Mouse (Mus musculus): ENCODE results near the gene Hist1h2br.
"Not testable (repeated sequence)": the region's sequence is repeated elsewhere in the genome, so short reads cannot be mapped to it uniquely, and the experiment has no call there.

The Hist1h2br gene

DNA sequence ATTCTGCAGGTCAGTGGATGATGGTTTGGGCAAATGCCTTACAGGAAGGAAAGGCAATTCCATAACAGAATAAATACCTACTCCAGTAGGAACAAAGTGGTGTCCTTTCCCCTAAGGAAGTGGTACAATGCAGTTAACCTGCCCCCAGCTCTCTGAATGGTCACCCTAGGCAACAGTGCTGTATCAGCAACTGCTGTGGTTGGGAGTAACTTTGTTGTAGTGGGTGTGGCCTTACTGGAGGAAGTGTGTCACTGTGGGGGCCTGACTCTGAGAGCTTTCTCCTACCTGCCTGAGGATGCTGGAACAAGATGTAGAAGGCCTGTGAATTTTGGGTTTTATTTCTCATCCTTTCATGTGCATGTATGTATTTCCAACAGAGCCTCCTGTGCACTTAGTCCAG is 12.8 kb downstream of the Hist1h2br start:
- DNase-seq (ENCODE audit: low read depth, low spot score) = not testable (repeated sequence)

DNA sequence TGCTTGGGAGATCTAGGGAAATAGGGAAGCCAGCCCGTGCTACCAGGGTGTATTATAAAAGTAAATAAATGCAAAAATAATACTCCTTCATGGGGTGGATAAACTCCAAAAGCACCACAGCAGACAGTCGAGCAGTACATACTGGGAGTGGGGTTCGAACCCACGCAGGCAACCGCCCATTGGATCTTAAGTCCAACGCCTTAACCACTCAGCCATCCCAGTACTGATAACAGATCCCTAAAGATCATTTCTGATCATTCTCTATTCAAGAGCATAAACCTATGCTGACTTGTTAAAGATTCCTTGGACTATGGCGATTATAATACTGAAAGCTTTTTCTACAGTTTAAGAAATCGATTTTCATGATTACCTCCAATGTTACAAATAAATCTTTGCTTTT is 14.3 kb downstream of the Hist1h2br start:
- peak; percentile 64 for DNase-seq (ENCODE audit: low read depth, low spot score)

DNA sequence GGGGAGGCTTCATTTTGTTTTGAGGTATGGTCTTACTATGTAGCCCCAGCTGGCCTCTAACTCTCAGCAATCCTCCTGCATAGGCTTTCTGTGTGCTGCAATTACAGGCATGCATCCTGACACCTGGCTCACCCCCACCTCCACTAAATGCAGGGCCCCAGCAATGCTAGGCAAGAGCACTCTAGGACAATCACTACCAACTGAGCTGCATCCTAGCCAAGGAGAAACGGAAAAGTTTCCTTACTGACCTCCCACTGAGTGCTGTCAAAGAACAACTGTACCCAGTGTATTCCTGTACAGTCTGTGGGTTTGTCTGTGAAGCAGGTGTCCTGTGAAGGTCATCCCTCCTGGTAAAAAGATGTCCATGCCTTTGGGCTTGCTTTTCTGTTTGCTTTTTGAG is 17.2 kb downstream of the Hist1h2br start:
- peak; percentile 58 for DNase-seq (ENCODE audit: low read depth, low spot score)

DNA sequence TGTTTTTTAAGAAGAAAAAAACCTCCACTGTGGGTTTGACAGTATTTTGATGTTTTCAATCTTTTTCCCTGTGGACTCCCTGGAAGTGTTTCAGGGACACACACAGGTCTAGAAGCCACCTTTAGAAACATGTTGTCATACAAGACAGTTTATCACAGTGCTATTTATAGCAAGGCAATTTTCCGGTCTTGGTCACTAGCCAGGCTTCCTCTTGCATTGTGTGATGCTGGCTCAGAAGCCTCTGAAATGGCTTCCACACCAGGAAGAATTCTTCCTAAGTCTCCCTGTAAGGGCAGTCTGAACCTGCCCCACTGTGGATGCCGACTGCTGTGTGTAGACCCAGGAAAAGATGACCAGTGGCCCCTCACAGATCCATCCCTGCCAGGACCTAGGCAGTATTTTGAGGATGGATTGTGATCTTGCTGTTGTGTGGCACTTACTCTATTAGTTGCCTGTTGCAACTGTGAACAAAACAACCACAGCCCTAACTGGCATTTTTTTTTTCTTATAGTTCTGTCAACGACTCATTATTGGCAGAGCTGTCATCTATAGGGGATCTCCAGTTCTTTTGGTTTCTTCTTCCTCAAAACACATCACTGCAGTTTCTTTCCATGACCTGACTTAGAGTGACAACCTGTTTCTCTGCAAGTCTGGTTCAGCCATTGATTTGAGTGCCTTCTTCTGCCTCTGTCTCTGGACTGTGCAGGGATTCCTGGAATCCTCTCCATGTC is 18.8 kb downstream of the Hist1h2br start:
- no peak for DNase-seq (ENCODE audit: low read depth, low spot score)

DNA sequence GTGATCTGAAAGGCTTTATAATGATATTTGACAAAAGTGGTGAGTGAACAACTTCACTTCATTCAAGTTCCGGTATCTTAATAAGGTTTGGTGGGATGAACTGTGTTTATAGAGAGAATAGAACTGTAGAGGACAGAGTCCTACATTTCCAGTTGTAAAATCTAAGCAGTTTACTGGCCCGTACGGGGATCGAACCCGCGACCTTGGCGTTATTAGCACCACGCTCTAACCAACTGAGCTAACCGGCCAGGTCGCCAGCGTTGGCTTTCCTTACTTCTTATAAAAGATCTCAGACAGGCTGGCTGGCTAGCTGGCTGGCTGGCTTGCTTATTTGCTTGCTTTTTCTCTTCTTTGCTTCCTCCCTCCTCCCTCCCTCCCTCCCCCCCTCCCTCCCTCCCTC is 21.6 kb downstream of the Hist1h2br start:
- DNase-seq (ENCODE audit: low read depth, low spot score) = peak; percentile 85

DNA sequence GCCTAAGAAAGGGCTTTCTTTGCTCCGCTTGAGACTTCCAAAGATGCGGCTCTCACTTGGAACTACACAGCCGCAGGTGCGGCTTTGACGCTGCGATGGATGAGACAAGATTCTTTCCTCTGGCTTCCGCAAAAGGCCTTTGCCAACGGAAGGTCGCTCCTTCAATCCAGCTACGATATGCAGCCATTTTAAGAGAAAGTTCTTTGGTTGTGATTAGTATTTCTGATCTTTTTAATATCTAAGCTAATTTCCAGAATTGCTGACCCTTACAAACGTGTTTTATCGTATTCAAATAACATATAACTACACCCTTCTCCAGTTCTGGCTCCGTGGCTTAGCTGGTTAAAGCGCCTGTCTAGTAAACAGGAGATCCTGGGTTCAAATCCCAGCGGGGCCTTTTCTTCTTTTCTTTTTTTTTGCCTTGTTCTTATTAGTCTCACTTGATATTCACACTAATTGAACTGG is 22.2 kb downstream of the Hist1h2br start:
- DNase-seq (ENCODE audit: low read depth, low spot score) = peak; percentile 80

DNA sequence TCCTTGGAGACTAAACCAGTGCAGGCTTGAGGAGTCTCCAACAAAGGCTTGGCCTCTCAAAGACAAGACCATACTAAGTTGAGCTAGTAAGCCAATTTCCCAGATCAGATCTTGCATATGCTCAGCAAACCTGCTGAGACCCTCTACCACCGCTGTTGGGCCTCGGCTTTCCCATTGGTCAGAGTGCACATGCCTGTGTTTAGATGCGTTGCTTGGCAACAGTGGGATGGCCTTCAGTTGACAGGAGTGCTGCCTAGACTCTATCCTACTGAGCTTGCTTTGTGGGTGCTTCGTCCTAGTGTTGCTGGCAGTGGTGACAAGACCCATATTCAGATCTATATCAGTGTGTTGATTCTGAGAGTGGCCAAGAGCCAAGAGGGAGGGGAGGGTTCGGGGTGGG is 28.1 kb downstream of the Hist1h2br start:
- peak; percentile 94 for DNase-seq (ENCODE audit: low read depth, low spot score)

DNA sequence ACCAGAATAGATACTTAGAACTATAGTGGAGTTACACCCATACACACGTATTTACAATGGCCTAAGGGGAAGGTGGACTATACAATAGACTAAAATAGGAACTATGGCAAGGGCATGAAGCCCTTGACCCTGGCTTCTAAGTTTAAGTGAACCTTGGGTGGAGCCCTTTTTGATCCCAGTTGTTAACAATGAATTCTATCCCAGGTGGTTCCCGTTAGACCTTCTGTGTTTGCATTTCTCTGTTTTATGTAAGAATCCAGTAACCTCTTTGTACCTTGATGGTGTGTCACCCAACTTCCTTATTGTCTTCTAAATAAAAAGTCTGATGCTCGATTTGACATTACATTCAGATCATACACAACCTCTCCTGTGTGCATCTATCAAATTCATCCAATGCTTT is 32.0 kb downstream of the Hist1h2br start:
- DNase-seq (ENCODE audit: low read depth, low spot score) = peak; percentile 79

DNA sequence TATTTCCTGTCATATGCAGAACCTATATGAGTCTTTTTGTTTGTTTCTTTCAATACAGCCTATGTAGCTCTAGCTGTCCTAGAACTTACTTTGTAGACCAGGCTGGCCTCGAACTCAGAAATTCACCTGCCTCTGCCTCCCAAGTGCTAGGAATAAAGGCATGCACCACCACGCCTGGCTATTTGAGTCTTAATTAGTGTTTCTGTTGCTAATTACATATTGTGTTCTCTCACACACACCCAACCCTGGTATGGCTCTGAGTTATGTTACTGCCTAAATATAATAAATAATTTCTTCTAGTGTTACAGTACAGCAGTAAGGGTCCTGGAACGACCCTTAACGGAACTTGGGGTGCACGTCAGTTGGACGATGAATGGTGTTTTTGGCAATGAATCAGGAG is 47.2 kb downstream of the Hist1h2br start:
- DNase-seq (ENCODE audit: low read depth, low spot score) = no peak

DNA sequence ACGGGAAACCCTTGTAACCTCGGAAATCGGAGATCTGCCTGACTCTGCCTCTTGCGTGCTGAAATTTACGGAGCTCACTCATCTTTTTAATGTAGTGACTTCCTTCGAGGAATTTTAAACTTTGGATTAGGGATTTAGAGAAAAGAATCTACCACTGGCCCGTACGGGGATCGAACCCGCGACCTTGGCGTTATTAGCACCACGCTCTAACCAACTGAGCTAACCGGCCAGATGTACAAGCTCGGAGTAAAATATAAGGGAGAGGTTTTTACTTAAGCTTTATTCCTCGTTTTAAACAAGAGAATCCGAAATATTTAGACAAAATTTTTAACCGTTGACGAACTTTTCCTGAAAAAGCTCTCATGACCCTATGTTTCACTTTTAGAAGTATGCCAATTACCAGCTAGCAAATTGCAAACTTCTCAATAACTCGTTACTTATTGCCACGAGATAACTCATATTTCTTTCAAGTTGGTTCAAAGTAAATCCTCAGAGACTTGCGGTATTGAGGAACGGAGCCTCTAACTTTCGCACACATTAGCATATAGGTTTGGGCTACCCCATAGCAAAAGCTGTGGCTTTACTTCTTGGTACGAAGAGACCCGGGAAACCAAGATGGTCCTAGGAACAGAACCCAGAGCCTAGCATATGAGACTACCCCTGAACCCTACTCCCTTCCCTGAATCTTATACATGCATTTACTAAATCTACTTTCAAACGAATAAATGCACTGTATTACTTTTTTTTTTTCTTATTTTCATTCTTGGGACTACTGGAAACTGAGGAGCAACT is 48.5 kb downstream of the Hist1h2br start:
- DNase-seq (ENCODE audit: low read depth, low spot score) = peak; percentile 94

DNA sequence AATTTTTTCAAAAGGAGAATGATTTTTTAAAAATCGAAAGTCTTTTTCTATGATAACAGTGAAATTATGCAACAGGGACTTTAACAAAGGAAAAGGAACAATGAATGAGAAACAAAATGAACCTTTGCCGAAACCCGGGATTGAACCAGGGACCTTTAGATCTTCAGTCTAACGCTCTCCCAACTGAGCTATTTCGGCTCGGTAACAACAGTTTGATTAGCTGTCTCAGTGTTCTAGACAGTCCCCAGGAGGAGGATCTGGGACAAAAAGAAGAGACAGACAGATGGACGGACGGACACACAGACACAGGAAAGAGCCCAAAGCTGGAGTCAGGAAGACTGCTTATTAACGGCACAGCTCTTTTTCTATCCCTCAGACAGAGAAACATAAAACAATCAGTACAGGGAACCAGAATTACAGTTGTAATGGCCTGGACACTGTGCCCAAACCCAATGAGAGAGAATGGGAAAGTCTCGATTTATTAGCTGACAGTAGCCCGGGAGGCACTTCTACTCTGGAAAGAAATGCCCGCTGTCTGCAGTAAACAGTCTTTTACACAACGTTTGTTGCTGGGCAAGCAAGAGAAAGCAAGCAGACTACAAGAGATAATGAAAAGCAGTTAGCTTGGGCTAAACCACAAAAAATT is 49.3 kb downstream of the Hist1h2br start:
- DNase-seq (ENCODE audit: low read depth, low spot score) = peak; percentile 89

DNA sequence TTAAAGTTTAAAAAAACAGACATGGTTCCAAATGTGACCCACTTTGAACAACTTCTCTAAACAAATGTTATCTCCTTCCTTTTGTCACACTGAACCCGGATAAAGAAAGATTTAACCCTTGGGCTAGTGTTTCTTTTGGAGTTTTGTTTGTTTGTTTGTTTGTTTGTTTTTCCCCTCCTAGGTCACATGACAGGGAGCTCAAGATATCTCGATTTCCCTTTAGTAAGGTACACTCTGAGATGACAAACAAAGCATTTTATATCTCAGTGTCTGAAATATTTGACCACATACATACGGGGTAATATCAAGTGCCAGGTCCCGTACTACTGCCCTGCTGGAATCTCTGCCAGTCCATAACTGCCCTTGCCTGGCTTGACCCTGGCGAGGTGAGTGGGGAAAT is 49.9 kb downstream of the Hist1h2br start:
- DNase-seq (ENCODE audit: low read depth, low spot score) = no peak

DNA sequence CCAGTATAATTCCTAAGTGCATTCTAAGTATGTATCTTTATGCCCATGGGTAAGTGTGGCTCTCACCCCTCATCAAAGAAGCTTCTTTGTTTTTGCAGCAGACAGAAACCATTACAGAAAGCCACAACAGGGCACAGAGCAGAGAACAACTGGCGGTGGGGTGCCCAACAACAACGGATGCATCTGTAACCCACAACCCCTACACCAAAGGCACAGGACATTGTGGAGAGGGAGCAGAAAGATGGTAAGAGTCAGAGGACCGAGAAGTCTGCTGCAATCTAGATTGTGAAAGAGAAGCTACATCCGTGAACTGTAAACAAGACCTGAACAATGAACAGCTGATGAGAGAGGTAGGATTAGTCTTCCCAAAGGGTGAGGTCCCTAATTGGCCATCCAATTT is 51.0 kb downstream of the Hist1h2br start:
- DNase-seq (ENCODE audit: low read depth, low spot score) = no peak

Data from R1 (cell line).